Mouse (Mus musculus): ENCODE measurements around the gene Sema3b. TPM values are rescaled to one million over a fixed set of nuclear protein-coding genes. Genes with fewer than 3 reads are reported as not detected.
"Not testable (repeated sequence)": the region's sequence is repeated elsewhere in the genome, so short reads cannot be mapped to it uniquely, and the experiment has no call there.

The Sema3b gene
- polyA plus RNA-seq, 1 experiment, result not detected

DNA sequence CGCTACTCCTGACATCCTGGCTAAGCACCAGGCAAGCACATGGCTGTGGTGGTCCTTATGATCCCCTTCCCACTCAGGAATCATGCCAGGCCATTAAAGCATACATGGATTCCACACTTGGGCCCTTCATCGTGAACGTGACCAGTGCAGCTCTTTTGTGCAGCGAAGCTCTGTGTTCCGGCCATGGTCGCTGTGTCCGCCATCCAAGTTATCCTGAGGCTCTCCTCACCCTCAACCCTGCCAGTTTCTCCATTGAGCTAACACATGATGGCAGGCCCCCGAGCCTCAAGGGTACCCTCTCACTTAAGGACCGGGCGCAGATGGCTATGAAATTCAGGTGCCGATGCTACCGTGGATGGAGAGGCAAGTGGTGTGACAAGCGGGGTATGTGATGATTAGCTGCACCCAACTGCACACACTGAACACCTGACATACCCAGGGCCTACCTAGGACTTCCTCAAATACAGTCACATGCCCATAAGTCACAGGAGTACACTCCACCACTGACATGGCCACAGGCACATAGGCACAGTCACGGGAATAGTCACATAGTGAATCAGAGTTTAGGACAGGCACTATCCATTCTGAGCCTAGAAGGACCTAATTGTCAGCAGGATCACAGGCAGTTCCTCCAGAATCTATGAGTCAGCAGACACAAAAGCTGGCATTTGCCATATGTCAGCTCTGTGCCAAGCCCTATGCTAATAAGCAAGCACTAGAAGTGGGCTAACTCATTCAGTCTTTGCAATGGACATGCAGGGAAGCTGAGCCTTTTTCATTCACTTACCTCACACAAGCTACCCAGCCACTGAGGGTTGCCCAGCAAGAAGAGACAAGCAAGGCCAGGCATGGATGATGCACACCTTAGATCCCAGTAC is 29.8 kb downstream of the Sema3b start:
- Histone ChIP-seq H3K4me3 (replicated peaks) (no peak overlapping the region), H3K36me3 (ENCODE audit: control insufficient read depth) (peaks cover 47% of the 10 kb centered on the region), H3K4me1 (ENCODE audit: control insufficient read depth) (peaks cover 92% of the 10 kb centered on the region), H3K9me3 (ENCODE audit: control insufficient read depth, low read length) (no peaks in the 10 kb centered on the region), H3K27me3 (ENCODE audit: control insufficient read depth) (no peaks in the 10 kb centered on the region)
- TF ChIP-seq GATA1 (IDR thresholded peaks at IDR 0.05; ENCODE audit: low read length) (no peak), TAL1 (IDR thresholded peaks at IDR 0.05; ENCODE audit: low read length) (no peak)

DNA sequence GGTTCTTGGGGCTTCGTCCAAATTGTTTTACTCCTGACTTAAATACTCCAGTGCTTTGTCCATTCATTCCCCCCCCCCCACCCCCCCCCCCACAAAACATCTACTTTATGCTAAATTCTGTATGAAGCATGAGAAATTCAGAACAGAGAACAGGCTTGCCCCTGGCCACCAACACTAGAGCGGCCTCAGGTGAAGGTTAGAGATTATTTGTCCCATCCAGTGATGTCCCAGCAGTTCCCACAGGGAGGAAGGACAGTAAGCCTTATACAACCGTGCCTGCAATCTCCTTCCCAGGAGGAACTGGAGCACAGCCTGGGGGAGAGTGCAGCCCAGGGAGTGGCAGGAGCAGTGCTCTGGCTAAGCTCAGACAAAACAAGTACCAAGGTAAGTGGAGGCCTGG is 30.4 kb downstream of the Sema3b start, which contains the start of gene Naa80:
Gene Naa80, plus strand, starts transcription at position 301 of the 400 bp plus-strand sequence.
- TF ChIP-seq GATA1 (IDR thresholded peaks at IDR 0.05; ENCODE audit: low read length) (no peak), TAL1 (IDR thresholded peaks at IDR 0.05; ENCODE audit: low read length) (no peak)
- no peaks in the 10 kb centered on the region for H3K9me3 ChIP-seq (ENCODE audit: control insufficient read depth, low read length)
- H3K4me3 ChIP-seq (replicated peaks), result peak within 1 kb of the TSS; percentile 61
- H3K4me1 ChIP-seq (ENCODE audit: control insufficient read depth), result peaks cover 86% of the 10 kb centered on the region
- H3K36me3 ChIP-seq (ENCODE audit: control insufficient read depth), result peaks cover 43% of the 10 kb centered on the region
- H3K27me3 ChIP-seq (ENCODE audit: control insufficient read depth), result no peaks in the 10 kb centered on the region

DNA sequence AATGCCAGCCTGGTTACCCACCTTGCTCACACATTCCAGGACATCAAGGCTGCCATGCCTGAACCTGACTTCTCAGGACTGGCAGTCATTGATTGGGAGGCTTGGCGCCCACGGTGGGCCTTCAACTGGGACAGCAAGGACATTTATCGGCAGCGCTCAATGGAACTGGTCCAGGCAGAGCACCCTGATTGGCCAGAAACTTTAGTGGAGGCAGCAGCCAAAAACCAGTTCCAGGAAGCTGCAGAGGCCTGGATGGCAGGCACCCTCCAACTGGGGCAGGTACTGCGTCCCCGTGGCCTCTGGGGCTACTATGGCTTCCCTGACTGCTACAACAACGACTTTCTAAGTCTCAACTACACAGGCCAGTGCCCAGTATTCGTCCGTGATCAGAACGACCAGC is 31.2 kb downstream of the Sema3b start:
- Histone ChIP-seq H3K4me1 (ENCODE audit: control insufficient read depth) (peaks cover 85% of the 10 kb centered on the region), H3K9me3 (ENCODE audit: control insufficient read depth, low read length) (no peaks in the 10 kb centered on the region), H3K27me3 (ENCODE audit: control insufficient read depth) (no peaks in the 10 kb centered on the region), H3K36me3 (ENCODE audit: control insufficient read depth) (peaks cover 43% of the 10 kb centered on the region), H3K4me3 (replicated peaks) (peak overlapping the region; percentile 61)
- TF ChIP-seq GATA1 (IDR thresholded peaks at IDR 0.05; ENCODE audit: low read length) (no peak), TAL1 (IDR thresholded peaks at IDR 0.05; ENCODE audit: low read length) (no peak)

DNA sequence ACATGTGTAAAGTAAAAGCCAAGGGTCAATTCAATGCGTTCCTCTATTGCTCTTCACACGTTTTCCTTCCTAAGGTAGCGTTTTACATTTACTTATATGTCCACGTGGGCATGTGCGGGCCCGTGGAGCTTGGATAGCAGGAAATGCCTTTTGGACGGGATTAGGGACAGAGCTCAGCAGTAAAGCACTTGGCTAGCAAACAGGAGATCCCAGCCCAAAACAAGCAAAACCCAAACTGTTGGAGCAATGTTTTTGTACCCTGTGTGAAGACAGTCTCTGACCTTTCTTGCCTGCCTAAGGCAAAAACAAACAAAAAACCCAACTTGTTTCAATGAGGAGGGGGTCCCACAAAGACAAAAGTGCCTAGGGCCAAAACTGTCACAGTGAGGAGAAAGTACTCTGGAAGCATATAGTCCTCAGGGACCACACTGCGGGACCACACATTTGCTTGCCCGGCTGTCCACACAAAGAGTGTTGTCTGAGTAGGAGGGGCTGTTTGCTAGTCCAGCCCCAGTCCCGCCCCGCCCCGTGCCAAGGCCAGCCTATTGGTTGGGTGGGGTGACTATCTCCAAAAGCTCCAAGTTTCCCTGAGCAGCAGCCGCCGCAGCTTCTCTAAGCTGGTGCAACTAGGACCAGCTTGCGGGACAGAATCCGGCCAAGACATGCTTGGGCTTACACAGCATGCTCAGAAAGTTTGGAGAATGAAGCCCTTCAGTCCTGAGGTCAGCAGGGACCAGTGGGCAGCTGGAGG is 32.5 kb downstream of the Sema3b start, which contains the start of gene Hyal1:
Gene Hyal1, plus strand, starts transcription at position 571 of the 751 bp plus-strand sequence.
- Histone ChIP-seq H3K27me3 (ENCODE audit: control insufficient read depth) (no peaks in the 10 kb centered on the region), H3K9me3 (ENCODE audit: control insufficient read depth, low read length) (no peaks in the 10 kb centered on the region), H3K36me3 (ENCODE audit: control insufficient read depth) (peaks cover 48% of the 10 kb centered on the region), H3K4me3 (replicated peaks) (peak within 1 kb of the TSS; percentile 61), H3K4me1 (ENCODE audit: control insufficient read depth) (peaks cover 85% of the 10 kb centered on the region)
- TF ChIP-seq TAL1 (IDR thresholded peaks at IDR 0.05; ENCODE audit: low read length) (no peak), GATA1 (IDR thresholded peaks at IDR 0.05; ENCODE audit: low read length) (no peak)

DNA sequence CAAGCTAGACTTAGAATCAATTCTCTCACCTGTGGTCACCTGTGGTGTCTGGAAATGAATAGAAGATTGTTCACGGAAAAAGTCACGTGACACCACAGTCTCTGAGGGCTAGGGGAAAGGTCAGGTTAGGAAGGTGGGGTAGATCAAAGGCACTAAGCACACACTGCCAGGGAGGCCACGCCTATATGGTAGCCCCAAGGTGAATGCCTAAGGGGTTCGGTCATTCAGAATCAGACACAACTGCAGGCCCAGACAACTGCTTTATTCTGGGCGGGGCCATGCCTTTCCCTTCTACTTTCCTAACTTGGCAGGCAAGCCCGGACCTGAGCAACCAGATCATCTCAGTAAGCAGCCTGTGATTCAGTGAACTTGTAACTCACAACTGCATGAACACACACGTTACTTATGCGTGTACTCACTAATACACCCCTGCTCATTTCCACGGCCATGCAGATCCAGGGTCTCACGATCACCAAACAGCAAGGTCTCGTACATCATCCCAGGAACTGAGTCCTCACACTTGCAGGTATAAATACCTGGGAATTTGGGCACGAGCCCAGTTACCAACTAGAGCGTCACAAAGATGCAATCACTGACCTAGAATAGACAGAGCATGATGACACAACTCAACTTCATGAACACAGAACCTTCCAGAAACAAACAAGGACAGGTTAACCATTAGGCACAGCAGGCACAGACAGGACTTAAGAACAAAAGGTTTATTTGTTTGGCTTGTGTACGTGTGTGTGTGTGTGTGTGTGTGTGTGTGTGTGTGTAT is 33.3 kb downstream of the Sema3b start:
- Histone ChIP-seq H3K27me3 (ENCODE audit: control insufficient read depth) (no peaks in the 10 kb centered on the region), H3K4me3 (replicated peaks) (no peak overlapping the region), H3K4me1 (ENCODE audit: control insufficient read depth) (peaks cover 85% of the 10 kb centered on the region), H3K9me3 (ENCODE audit: control insufficient read depth, low read length) (no peaks in the 10 kb centered on the region), H3K36me3 (ENCODE audit: control insufficient read depth) (peaks cover 55% of the 10 kb centered on the region)
- no peak for TF ChIP-seq GATA1 (IDR thresholded peaks at IDR 0.05; ENCODE audit: low read length)
- TF ChIP-seq TAL1 (IDR thresholded peaks at IDR 0.05; ENCODE audit: low read length), result no peak

DNA sequence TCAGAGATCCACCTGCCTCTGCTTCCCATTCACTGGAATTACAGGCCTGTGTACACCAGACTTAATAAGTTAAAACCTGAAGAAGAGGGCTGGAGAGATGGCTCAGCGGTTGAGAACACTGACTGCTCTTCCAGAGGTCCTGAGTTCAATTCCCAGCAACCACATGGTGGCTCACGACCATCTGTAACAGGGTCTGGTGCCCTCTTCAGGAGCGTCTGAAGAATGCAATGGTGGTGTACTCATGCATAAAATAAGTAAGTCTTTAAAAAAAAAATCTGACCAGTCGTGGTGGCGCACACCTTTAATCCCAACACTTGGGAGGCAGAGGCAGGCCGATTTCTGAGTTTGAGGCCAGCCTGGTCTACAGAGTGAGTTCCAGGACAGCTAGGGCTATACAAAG is 35.3 kb downstream of the Sema3b start:
- not testable (repeated sequence) for H3K27me3 ChIP-seq (ENCODE audit: control insufficient read depth); H3K4me3 ChIP-seq (replicated peaks); H3K9me3 ChIP-seq (ENCODE audit: control insufficient read depth, low read length)
- peaks cover 55% of the 10 kb centered on the region for H3K36me3 ChIP-seq (ENCODE audit: control insufficient read depth)
- H3K4me1 ChIP-seq (ENCODE audit: control insufficient read depth), result peaks cover 86% of the 10 kb centered on the region

DNA sequence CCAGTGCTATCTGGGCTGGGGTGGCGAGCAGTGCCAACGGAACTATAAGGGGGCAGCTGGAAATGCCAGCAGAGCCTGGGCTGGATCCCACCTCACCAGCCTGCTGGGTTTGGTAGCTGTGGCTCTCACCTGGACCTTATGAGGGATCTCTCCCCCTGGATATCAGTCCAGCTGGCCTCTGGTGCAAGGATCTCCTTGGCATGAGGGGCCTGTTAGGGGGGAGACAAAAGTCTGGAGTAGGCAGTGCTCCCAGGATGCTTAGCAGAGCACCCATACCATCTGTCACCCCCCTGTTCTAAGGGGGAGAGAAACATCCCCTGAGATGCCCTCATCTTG is 36.7 kb downstream of the Sema3b start:
- peaks cover 46% of the 10 kb centered on the region for H3K36me3 ChIP-seq (ENCODE audit: control insufficient read depth)
- TF ChIP-seq TAL1 (IDR thresholded peaks at IDR 0.05; ENCODE audit: low read length) (no peak), GATA1 (IDR thresholded peaks at IDR 0.05; ENCODE audit: low read length) (no peak)
- H3K4me3 ChIP-seq (replicated peaks), result peak overlapping the region; percentile 93
- no peaks in the 10 kb centered on the region for H3K9me3 ChIP-seq (ENCODE audit: control insufficient read depth, low read length)
- peaks cover 88% of the 10 kb centered on the region for H3K4me1 ChIP-seq (ENCODE audit: control insufficient read depth)
- H3K27me3 ChIP-seq (ENCODE audit: control insufficient read depth), result no peaks in the 10 kb centered on the region

DNA sequence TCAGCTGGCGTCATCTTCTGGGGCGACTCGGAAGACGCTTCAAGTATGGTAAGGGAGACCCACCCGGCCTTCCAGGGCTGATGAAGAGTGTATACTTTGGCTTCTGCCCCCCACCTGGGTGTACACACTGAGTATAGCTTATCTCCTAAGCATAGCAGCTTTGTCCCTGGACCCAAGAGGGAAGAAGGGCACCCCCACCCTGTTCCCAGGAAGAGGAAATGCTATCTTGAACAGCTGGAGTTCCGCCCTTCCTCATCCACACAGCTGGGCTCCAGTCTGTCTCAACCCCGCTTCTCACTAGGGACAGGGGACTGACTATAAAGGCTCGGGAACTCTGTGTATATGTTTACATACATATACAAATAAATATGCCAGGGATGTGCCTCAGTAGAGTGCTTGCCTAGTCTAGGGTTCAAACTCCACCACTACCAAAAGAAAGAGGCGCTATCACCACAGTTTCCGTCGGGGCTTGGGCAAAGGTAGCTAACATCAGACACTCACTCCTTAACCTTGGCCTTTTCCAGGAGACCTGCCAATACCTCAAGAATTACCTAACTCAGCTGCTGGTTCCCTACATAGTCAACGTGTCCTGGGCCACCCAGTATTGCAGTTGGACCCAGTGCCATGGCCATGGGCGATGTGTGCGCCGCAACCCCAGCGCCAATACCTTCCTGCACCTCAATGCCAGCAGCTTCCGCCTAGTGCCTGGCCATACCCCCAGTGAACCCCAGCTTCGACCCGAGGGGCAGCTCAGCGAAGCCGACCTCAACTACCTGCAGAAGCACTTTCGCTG is 37.3 kb downstream of the Sema3b start:
- peaks cover 50% of the 10 kb centered on the region for H3K36me3 ChIP-seq (ENCODE audit: control insufficient read depth)
- peaks cover 88% of the 10 kb centered on the region for H3K4me1 ChIP-seq (ENCODE audit: control insufficient read depth)
- no peak for TF ChIP-seq GATA1 (IDR thresholded peaks at IDR 0.05; ENCODE audit: low read length)
- no peak for TF ChIP-seq TAL1 (IDR thresholded peaks at IDR 0.05; ENCODE audit: low read length)
- H3K4me3 ChIP-seq (replicated peaks), result peak overlapping the region; percentile 93
- H3K9me3 ChIP-seq (ENCODE audit: control insufficient read depth, low read length), result no peaks in the 10 kb centered on the region
- no peaks in the 10 kb centered on the region for H3K27me3 ChIP-seq (ENCODE audit: control insufficient read depth)

Data from erythroblast, embryonic 14.5 days (primary cell).